Mouse (Mus musculus) limb, embryonic 14.5 days (tissue): ENCODE data around the gene Nbea. TPM values are rescaled to one million over a fixed set of nuclear protein-coding genes. Genes with fewer than 3 reads are reported as not detected.

Experiments used
- ATAC-seq: fragments of 200-750 bp; cut with Nextera tagmentation; 2 replicates; pipeline ENCODE4 v1.8.0; 2017; ENCODE audit warnings: low read depth, moderate number of reproducible peaks, moderate TSS enrichment; ENCODE audit not compliant: low FRiP score
- DNase-seq: peaks from one replicate; pipeline ENCODE4 v3.0.0-alpha.2; 2015; ENCODE audit warnings: low spot score
- H3K27ac ChIP-seq: fragments of 300-500 bp; sonication (generic); replicated peaks from 2 replicates; pipeline ENCODE4 v1.5.1; 2014; ENCODE audit warnings: low read depth, mild to moderate bottlenecking, low read length, moderate library complexity, mixed read lengths
- H3K27me3 ChIP-seq: fragments of 300-500 bp; sonication (generic); 2 replicates; pipeline ENCODE4 v1.6.1; 2014; ENCODE audit warnings: low read length, mixed read lengths; ENCODE audit not compliant: control insufficient read depth, insufficient read depth
- H3K36me3 ChIP-seq: fragments of 300-500 bp; sonication (generic); 2 replicates; pipeline ENCODE4 v1.6.1; 2014; ENCODE audit warnings: mild to moderate bottlenecking, low read length, moderate library complexity, mixed read lengths; ENCODE audit not compliant: control insufficient read depth, insufficient read depth
- H3K4me1 ChIP-seq: fragments of 300-500 bp; sonication (generic); 2 replicates; pipeline ENCODE4 v1.6.1; 2014; ENCODE audit warnings: antibody characterized with exemption, low read length, mixed read lengths; ENCODE audit not compliant: control insufficient read depth, insufficient read depth
- H3K4me2 ChIP-seq: fragments of 300-500 bp; sonication (generic); replicated peaks from 2 replicates; pipeline ENCODE4 v1.6.1; 2014; ENCODE audit warnings: low read depth, mild to moderate bottlenecking, low read length, moderate library complexity; ENCODE audit not compliant: severe bottlenecking
- H3K4me3 ChIP-seq: fragments of 300-500 bp; sonication (generic); replicated peaks from 2 replicates; pipeline ENCODE4 v1.5.1; 2014; ENCODE audit warnings: low read length
- H3K9ac ChIP-seq: fragments of 300-500 bp; sonication (generic); 2 replicates; pipeline ENCODE4 v1.6.1; 2014; ENCODE audit warnings: mild to moderate bottlenecking, low read depth, low read length, moderate library complexity; ENCODE audit not compliant: severe bottlenecking
- H3K9me3 ChIP-seq: fragments of 300-500 bp; sonication (generic); 2 replicates; pipeline ENCODE4 v1.6.1; 2016; ENCODE audit warnings: low read length; ENCODE audit not compliant: control insufficient read depth
- POLR2A ChIP-seq: fragments of 200-500 bp; IDR thresholded peaks from 2 replicates; pipeline ENCODE4 v1.8.0; 2012; ENCODE audit warnings: inconsistent platforms, mild to moderate bottlenecking, moderate library complexity, borderline replicate concordance; ENCODE audit not compliant: insufficient read depth, insufficient read length; ENCODE audit errors: extremely low read depth
- WGBS: fragments of 180-500 bp; shearing (Covaris S2); extraction: QIAGEN DNeasy Blood & Tissue Kit; methylation state at CpG from one replicate; pipeline ENCODE4 v1.1.7; 2014; 5-methylcytosine and 5-hydroxymethylcytosine counted together
- polyA plus RNA-seq, 2 experiments: library from polyadenylated mRNA; depleted of rRNA in 1 of 2; stranded (reverse) in 1 of 2; unstranded in 1 of 2; fragments of >200 nt; fragmentation: Nextera tagmentation in 1 of 2; extraction: Ambion mirVana in 1 of 2; gene quantifications; 2 replicates each; pipeline versions ENCODE4 v1.2.1 to v1.2.3; 2012 to 2014

Gene Nbea
- polyA plus RNA-seq, 2 experiments: 20.6 to 34.1 TPM

GRCm38 (mm10) chr3:55659558-55660215 is 523.8 kb downstream of the Nbea start:
- Histone ChIP-seq H3K27ac (no peak overlapping the region), H3K4me2 (no peak overlapping the region), H3K9ac (no peak overlapping the region), H3K9me3 (no peaks in the 10 kb centered on the region), H3K27me3 (no peaks in the 10 kb centered on the region), H3K4me3 (no peak overlapping the region), H3K36me3 (no peaks in the 10 kb centered on the region), H3K4me1 (no peaks in the 10 kb centered on the region)
- DNase-seq (peak; percentile 8), ATAC-seq (no peak)
- TF ChIP-seq POLR2A: no peak
- WGBS: 19% methylated on average over 7 of the region's 7 CpGs

DNA sequence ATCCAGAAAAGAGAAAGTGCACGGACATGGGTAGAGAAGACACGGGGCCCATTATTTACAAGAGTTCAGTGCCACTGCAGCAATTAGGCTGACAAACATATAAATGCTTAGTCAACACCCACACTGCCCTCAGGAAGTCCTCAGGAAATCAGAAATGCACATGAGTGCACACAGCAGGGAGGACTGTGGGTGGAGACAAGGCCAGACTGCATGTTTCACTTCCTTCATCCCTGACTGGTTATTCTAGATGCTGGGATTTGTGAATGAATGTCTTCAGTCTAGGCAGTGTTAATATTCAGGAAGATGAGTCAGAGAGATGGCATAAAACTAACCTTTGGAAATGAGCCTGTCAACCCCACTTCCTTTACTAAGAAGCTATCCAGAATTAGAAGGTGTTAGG is 531.2 kb downstream of the Nbea start:
- Histone ChIP-seq H3K4me3 (no peak overlapping the region), H3K9ac (no peak overlapping the region), H3K4me2 (no peak overlapping the region), H3K27ac (no peak overlapping the region), H3K27me3 (no peaks in the 10 kb centered on the region), H3K9me3 (no peaks in the 10 kb centered on the region), H3K4me1 (peaks cover 11% of the 10 kb centered on the region; the same call in 1 of the 2 replicates), H3K36me3 (no peaks in the 10 kb centered on the region)
- DNase-seq (no peak), ATAC-seq (no peak)
- WGBS: 66% methylated on average over 2 of the region's 2 CpGs
- no peak for TF ChIP-seq POLR2A

DNA sequence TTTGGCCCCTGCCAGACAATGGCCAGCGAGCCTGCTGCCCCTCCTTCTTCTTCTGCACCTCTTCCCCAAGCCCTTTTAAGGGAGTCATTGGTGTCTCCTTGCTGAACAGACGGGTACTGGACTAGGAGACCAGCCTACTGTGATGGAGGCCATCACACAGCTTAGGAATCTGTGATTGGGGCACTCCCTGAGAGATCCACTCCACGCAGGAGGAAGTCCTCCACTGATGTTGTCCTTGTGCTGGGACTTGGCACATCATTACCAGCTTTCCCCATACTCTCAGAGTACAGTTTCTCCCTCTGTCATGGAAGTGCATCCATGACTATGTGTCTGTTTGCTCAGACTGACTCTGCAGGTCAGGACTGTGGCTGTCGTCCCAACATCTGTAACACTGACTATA is 531.6 kb downstream of the Nbea start:
- H3K9ac ChIP-seq: no peak overlapping the region
- H3K27ac ChIP-seq: no peak overlapping the region
- no peaks in the 10 kb centered on the region for H3K36me3 ChIP-seq
- H3K27me3 ChIP-seq: no peaks in the 10 kb centered on the region
- H3K9me3 ChIP-seq: no peaks in the 10 kb centered on the region
- H3K4me2 ChIP-seq: no peak overlapping the region
- H3K4me3 ChIP-seq: no peak overlapping the region
- WGBS: 81% methylated on average over 4 of the region's 4 CpGs
- TF ChIP-seq POLR2A: no peak
- ATAC-seq: no peak
- no peak for DNase-seq
- peaks cover 14% of the 10 kb centered on the region; the same call in 1 of the 2 replicates for H3K4me1 ChIP-seq

- DNase-seq: no peak
- WGBS: 63% methylated on average over 5 of the region's 5 CpGs
- no peak for TF ChIP-seq POLR2A
- Histone ChIP-seq H3K27me3 (no peaks in the 10 kb centered on the region), H3K9ac (no peak overlapping the region), H3K27ac (no peak overlapping the region), H3K4me3 (no peak overlapping the region), H3K4me1 (peaks cover 24% of the 10 kb centered on the region), H3K4me2 (no peak overlapping the region), H3K9me3 (no peaks in the 10 kb centered on the region), H3K36me3 (no peaks in the 10 kb centered on the region; the same call in 1 of the 2 replicates)
- no peak for ATAC-seq
These were observed 534.0 kb downstream of the Nbea start for GRCm38 (mm10) chr3:55649541-55649940.

- Histone ChIP-seq H3K27me3 (no peaks in the 10 kb centered on the region), H3K9me3 (no peaks in the 10 kb centered on the region), H3K36me3 (peaks cover 5% of the 10 kb centered on the region), H3K4me1 (peaks cover 24% of the 10 kb centered on the region), H3K4me2 (no peak overlapping the region), H3K9ac (no peak overlapping the region), H3K4me3 (no peak overlapping the region), H3K27ac (no peak overlapping the region)
- 54% methylated on average over 4 of the region's 4 CpGs for WGBS
- DNase-seq (no peak), ATAC-seq (no peak)
- no peak for TF ChIP-seq POLR2A
These were observed 535.2 kb downstream of the Nbea start for GRCm38 (mm10) chr3:55648299-55648698.
